Mouse (Mus musculus) limb, embryonic 14.5 days (tissue): ENCODE data around the gene Synpo2. TPM values are rescaled to one million over a fixed set of nuclear protein-coding genes. Genes with fewer than 3 reads are reported as not detected.

ENCODE experiments used
- ATAC-seq: fragments of 200-750 bp; cut with Nextera tagmentation; 2 replicates; pipeline ENCODE4 v1.8.0; 2017; ENCODE audit warnings: low read depth, moderate number of reproducible peaks, moderate TSS enrichment; ENCODE audit not compliant: low FRiP score
- DNase-seq: peaks from one replicate; pipeline ENCODE4 v3.0.0-alpha.2; 2015; ENCODE audit warnings: low spot score
- H3K27ac ChIP-seq: fragments of 300-500 bp; sonication (generic); replicated peaks from 2 replicates; pipeline ENCODE4 v1.5.1; 2014; ENCODE audit warnings: low read depth, mild to moderate bottlenecking, low read length, moderate library complexity, mixed read lengths
- H3K27me3 ChIP-seq: fragments of 300-500 bp; sonication (generic); 2 replicates; pipeline ENCODE4 v1.6.1; 2014; ENCODE audit warnings: low read length, mixed read lengths; ENCODE audit not compliant: control insufficient read depth, insufficient read depth
- H3K36me3 ChIP-seq: fragments of 300-500 bp; sonication (generic); 2 replicates; pipeline ENCODE4 v1.6.1; 2014; ENCODE audit warnings: mild to moderate bottlenecking, low read length, moderate library complexity, mixed read lengths; ENCODE audit not compliant: control insufficient read depth, insufficient read depth
- H3K4me1 ChIP-seq: fragments of 300-500 bp; sonication (generic); 2 replicates; pipeline ENCODE4 v1.6.1; 2014; ENCODE audit warnings: antibody characterized with exemption, low read length, mixed read lengths; ENCODE audit not compliant: control insufficient read depth, insufficient read depth
- H3K4me2 ChIP-seq: fragments of 300-500 bp; sonication (generic); replicated peaks from 2 replicates; pipeline ENCODE4 v1.6.1; 2014; ENCODE audit warnings: low read depth, mild to moderate bottlenecking, low read length, moderate library complexity; ENCODE audit not compliant: severe bottlenecking
- H3K4me3 ChIP-seq: fragments of 300-500 bp; sonication (generic); replicated peaks from 2 replicates; pipeline ENCODE4 v1.5.1; 2014; ENCODE audit warnings: low read length
- H3K9ac ChIP-seq: fragments of 300-500 bp; sonication (generic); 2 replicates; pipeline ENCODE4 v1.6.1; 2014; ENCODE audit warnings: mild to moderate bottlenecking, low read depth, low read length, moderate library complexity; ENCODE audit not compliant: severe bottlenecking
- H3K9me3 ChIP-seq: fragments of 300-500 bp; sonication (generic); 2 replicates; pipeline ENCODE4 v1.6.1; 2016; ENCODE audit warnings: low read length; ENCODE audit not compliant: control insufficient read depth
- POLR2A ChIP-seq: fragments of 200-500 bp; IDR thresholded peaks from 2 replicates; pipeline ENCODE4 v1.8.0; 2012; ENCODE audit warnings: inconsistent platforms, mild to moderate bottlenecking, moderate library complexity, borderline replicate concordance; ENCODE audit not compliant: insufficient read depth, insufficient read length; ENCODE audit errors: extremely low read depth
- WGBS: fragments of 180-500 bp; shearing (Covaris S2); extraction: QIAGEN DNeasy Blood & Tissue Kit; methylation state at CpG from one replicate; pipeline ENCODE4 v1.1.7; 2014; 5-methylcytosine and 5-hydroxymethylcytosine counted together
- polyA plus RNA-seq, 2 experiments: library from polyadenylated mRNA; depleted of rRNA in 1 of 2; stranded (reverse) in 1 of 2; unstranded in 1 of 2; fragments of >200 nt; fragmentation: Nextera tagmentation in 1 of 2; extraction: Ambion mirVana in 1 of 2; gene quantifications; 2 replicates each; pipeline versions ENCODE4 v1.2.1 to v1.2.3; 2012 to 2014

Gene Synpo2
- polyA plus RNA-seq, 2 experiments: 5.4 to 6.8 TPM

GRCm38 (mm10) chr3:123149380-123150162, 86.4 kb downstream of the Synpo2 start:
- no peak for DNase-seq
- TF ChIP-seq POLR2A: no peak
- H3K27me3 ChIP-seq: no peaks in the 10 kb centered on the region
- no peak overlapping the region for H3K4me2 ChIP-seq
- no peak for ATAC-seq
- no peak overlapping the region for H3K4me3 ChIP-seq
- 70% methylated on average over 10 of the region's 10 CpGs for WGBS
- no peaks in the 10 kb centered on the region for H3K36me3 ChIP-seq
- no peaks in the 10 kb centered on the region for H3K9me3 ChIP-seq
- H3K9ac ChIP-seq: no peak overlapping the region
- H3K27ac ChIP-seq: no peak overlapping the region
- peaks cover 12% of the 10 kb centered on the region; the same call in 1 of the 2 replicates for H3K4me1 ChIP-seq

GRCm38 (mm10) chr3:123148641-123149040, 87.3 kb downstream of the Synpo2 start:
- TF ChIP-seq POLR2A: no peak
- no peak overlapping the region for H3K27ac ChIP-seq
- H3K4me1 ChIP-seq: peaks cover 10% of the 10 kb centered on the region; the same call in 1 of the 2 replicates
- no peak overlapping the region for H3K9ac ChIP-seq
- no peak overlapping the region for H3K4me3 ChIP-seq
- no peak for DNase-seq
- no peak overlapping the region for H3K4me2 ChIP-seq
- no peaks in the 10 kb centered on the region for H3K27me3 ChIP-seq
- H3K36me3 ChIP-seq: no peaks in the 10 kb centered on the region
- no peak for ATAC-seq
- WGBS: 87% methylated on average over 3 of the region's 3 CpGs
- no peaks in the 10 kb centered on the region for H3K9me3 ChIP-seq

GRCm38 (mm10) chr3:123146557-123146956, 89.4 kb downstream of the Synpo2 start:
- DNase-seq: no peak
- no peak overlapping the region for H3K27ac ChIP-seq
- WGBS: 62% methylated on average over 8 of the region's 8 CpGs

GRCm38 (mm10) chr3:123145942-123146341, 90.0 kb downstream of the Synpo2 start:
- DNase-seq: no peak
- H3K4me3 ChIP-seq: no peak overlapping the region
- peaks cover 9% of the 10 kb centered on the region; the same call in 1 of the 2 replicates for H3K4me1 ChIP-seq
- no peaks in the 10 kb centered on the region for H3K36me3 ChIP-seq
- 82% methylated on average over 4 of the region's 4 CpGs for WGBS
- no peak overlapping the region for H3K27ac ChIP-seq
- no peaks in the 10 kb centered on the region for H3K9me3 ChIP-seq
- H3K9ac ChIP-seq: no peak overlapping the region
- no peak for TF ChIP-seq POLR2A
- ATAC-seq: no peak
- no peak overlapping the region for H3K4me2 ChIP-seq
- H3K27me3 ChIP-seq: no peaks in the 10 kb centered on the region

More at GRCm38 (mm10) chr3:123146557-123146956, 89.4 kb downstream of the Synpo2 start:
- H3K4me2 ChIP-seq: no peak overlapping the region
- no peak overlapping the region for H3K4me3 ChIP-seq
- no peaks in the 10 kb centered on the region for H3K9me3 ChIP-seq
- H3K27me3 ChIP-seq: no peaks in the 10 kb centered on the region
- no peak for TF ChIP-seq POLR2A
- no peak overlapping the region for H3K9ac ChIP-seq
- H3K4me1 ChIP-seq: peaks cover 9% of the 10 kb centered on the region; the same call in 1 of the 2 replicates
- no peaks in the 10 kb centered on the region for H3K36me3 ChIP-seq
- ATAC-seq: no peak

- Histone ChIP-seq H3K9me3 (no peaks in the 10 kb centered on the region), H3K4me1 (no peaks in the 10 kb centered on the region), H3K9ac (no peak overlapping the region), H3K27me3 (no peaks in the 10 kb centered on the region), H3K27ac (no peak overlapping the region), H3K36me3 (no peaks in the 10 kb centered on the region), H3K4me3 (no peak overlapping the region), H3K4me2 (no peak overlapping the region)
- no peak for ATAC-seq
- DNase-seq: no peak
- WGBS: 66% methylated on average over 6 of the region's 6 CpGs
- TF ChIP-seq POLR2A: no peak
Measured at GRCm38 (mm10) chr3:123143412-123143811, 92.5 kb downstream of the Synpo2 start.
